Mouse (Mus musculus) adrenal gland, postnatal 25 days (tissue): ENCODE measurements around the gene Dapk3. TPM values are rescaled to one million over a fixed set of nuclear protein-coding genes. Genes with fewer than 3 reads are reported as not detected.
A peak's percentile ranks its signal among the peaks of the same experiment; 100 is the strongest.

Experiments
- DNase-seq: peaks from one replicate; pipeline ENCODE4 v3.0.0; 2021; ENCODE audit warnings: mixed read lengths
- long read RNA-seq: library from polyadenylated mRNA; stranded (forward); transcript quantifications from one replicate; pipeline ENCODE4 v2.0.0, GENCODE M21; 2021
- total RNA-seq: library from RNA; stranded (reverse); gene quantifications from 2 replicates; pipeline ENCODE4 v1.2.3, GENCODE M21; 2021

The Dapk3 gene
- total RNA-seq: 70.8 and 76.5 TPM in 2 replicates
- long read RNA-seq, transcript Dapk3-202 (9 exons, 1,730 nt): major isoform, 106 of 172 reads
- long read RNA-seq, transcript Dapk3-209 (8 exons, 1,482 nt): minor isoform, 15 of 172 reads
- long read RNA-seq, transcript Dapk3-201 (9 exons, 1,676 nt): minor isoform, 14 of 172 reads
- long read RNA-seq, partial matches to known transcripts: 3 of 172 reads
- long read RNA-seq, other reads (novel, unspliced or antisense): 32 of 172 reads

DNA sequence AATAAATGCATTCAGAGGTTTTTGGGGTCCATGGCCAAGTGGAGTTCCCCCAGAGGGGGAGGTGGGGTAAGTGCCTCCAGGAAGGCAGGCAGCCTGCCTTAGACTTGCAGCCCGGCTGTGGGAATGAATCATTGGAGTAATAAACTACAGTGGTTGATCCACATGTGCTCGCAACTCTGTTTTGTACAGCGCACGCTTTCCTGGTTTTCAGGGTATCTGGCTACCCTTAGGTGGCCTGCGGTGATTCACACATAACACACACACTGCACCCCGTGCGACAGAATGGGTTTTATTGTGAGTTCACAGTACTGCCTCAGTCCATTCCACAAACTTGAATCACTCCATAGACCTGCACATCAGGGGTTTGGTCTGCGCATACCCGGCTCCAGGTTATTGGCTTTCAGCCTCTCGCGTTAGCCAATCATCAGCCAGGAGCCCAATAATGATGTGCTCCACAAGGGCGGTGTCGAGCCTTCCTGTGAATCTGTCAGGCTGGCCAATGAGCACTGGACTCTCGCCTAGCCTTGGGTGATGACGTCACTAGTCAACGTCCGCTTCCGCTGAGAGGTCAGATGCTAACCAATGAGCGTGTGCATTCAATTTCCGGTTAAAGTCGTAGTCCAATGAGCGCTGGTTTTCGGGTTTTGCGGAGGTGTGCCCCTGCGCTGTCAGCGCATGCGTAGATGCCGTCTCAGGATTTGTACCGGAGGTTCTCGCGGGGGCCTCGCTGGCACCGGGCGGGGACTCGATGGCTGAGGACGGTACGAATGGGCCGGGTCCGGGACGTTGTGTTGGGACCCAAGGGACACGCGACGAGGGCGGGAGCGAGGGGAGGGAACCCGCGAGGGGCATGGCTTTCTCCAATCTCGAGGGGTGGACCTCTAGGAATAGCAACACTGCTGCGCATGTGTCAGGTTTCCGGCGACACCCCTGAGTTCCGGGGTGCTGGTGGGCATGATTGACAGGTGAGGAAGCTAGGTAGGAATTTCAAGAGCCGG is at the start of gene Dapk3:
Gene Dapk3, plus strand, starts transcription at position 670 of the 998 bp plus-strand sequence.
- peak; percentile 91 for DNase-seq

GRCm38 (mm10) chr10:81134181-81134587 is 48.6 kb upstream of the Dapk3 start:
- peak; percentile 59 for DNase-seq

DNA sequence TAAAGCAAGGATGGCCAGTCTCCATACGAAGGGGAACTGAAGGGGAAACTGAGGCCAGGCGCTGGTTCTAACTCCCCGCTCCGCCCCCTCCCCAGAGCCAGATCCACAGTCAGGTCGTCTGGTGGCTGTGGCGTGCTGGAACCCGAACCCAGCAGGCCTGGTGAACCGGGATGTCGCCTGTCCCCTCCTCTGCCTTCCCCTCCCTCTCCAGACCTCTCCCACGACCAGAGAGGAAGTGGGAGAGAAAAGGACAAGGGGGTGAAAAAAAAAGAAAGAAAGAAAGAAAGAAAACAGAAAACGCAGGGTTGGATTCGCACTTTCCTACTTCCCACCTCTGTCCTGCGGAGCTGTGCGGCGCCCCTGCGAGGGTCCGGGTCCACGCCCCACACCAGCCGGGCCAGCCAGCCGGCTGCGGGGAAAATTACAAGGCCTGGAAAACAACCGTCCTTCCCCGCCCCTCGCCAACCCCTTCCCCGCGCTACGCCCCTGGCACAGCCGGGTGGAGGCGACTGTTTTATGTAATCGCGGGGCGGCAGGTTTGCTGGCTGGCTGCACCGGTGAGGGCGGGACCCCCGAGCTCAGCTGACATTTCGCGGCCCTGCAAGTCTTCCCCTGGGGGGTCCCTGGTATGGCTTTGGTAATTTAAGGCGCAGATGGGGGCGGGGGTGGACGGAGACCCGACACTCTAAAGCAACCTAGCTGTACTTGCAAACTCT is 47.7 kb upstream of the Dapk3 start, which contains the start of gene Zbtb7a:
Gene Zbtb7a, plus strand, starts transcription at position 255 of the 716 bp plus-strand sequence.
- peak; percentile 49 for DNase-seq

DNA sequence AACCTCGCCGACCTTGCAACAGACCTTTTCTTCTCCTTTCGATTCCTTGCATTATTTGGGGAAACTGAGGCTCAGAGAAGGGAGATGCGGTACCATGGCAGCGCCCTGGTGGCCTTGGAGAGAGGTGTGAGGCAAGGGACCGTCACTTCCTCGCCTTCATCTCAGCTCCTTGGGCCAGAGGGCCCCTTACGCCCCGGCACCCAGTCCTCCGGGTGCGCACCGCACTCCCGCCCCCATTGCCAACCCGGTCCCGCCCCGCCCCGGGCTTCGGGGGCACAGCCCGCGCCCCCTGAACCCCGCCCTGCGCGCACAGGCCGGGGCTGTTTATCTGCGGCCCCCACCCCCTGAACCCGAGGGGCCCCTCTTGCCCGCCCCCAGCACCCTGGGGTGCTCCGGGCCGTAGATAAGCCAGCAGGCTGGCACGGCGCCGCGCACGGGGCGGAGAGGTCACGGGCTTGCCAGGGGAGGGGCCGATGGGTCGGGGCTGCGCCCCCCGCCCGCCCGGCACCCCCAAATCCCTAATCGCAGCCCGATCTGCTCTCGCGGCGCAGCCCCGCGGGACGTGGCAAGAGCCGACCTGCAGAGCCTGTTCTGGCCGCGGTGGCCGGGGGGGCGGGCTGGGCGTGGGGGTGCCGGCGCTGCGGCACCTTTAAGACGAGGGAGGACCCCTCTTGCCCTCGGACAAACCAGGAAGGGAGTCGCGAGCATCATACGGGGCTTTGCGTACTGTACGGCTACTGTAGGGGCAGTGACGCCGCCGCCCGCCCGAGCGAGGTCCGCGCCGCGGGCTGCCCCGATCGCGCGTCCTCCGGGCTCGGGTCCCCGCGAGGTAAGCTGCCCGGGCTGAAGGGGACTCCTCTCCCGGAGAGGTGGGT is 46.7 kb upstream of the Dapk3 start:
- DNase-seq: peak; percentile 72

- DNase-seq: peak; percentile 82
Measured at GRCm38 (mm10) chr10:81136706-81137231, 46.0 kb upstream of the Dapk3 start.

DNA sequence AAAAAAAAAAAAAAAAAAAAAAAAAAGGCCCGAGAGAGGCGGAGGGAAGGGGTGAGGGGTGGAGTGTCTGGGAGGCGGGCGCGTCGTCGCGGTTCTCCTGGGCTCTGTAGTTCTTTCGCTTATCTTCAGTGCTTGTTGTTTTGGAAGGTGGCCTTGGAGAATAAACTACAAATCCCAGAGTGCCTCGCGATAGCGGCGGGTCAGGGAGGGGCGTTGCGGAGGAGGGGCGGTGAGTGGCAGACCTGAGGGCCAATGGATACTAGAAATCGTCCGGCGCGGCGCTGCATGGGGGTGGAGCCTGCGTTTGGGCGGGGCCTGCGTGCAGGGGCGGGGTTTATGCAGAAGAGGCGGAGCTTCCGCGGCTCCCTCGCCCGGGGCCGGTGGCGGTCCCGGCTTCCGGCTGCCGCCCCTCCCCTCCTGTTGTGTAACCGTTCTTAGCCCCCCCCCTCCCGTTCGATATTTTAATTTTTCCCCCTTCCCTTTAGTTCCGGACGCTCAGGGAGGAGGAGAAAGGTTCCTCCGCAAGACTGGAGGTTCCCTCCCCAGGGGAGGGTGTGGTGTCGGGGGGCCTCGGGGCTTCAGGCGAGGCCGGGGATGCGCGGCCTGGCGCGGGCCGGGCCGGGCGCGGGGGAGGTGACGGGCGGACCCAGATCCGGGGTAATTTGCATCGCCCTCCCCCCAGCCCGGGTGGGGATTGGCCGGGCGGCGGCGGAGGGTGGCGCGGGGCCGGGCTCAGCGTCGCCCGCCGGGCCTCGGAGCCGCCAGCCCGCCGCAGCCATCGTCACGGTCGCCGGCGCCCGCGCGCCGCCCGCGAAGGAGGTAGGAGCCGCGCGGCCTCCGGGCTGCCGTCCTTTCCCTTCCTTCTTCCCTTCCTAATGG is 45.3 kb upstream of the Dapk3 start:
- DNase-seq: peak; percentile 99

DNA sequence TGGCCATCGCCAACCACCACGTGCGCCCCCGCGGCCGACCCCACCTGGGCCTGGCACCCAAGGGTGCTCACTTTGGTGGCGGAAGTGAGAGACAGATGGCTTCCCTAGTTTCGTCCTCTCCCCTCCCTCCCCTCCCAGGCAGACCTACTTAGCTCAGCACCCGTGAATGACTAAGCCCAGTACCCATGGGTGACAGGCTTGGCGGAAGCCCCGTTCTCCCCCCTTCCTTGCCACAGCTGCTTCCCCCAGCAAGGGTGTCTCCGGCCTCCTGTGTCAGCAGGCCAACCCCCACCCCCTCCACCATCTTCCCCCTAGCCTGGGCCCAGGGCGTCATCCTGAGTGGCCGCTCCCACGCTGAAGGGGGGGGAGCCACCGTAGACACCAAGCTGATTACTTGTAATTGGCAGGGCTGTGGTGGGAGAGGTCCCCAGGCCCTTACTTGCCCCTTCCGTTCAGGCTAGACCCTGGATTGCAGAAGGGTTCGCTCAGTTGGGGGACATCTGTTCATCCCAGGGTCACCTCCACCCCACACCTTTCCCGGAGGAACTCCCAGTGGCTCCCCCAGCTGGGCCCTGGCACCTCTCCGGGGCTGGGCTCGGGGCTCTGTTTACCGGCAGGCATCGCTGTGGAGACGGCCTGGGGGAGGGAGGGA is 44.5 kb upstream of the Dapk3 start:
- DNase-seq: no peak

DNA sequence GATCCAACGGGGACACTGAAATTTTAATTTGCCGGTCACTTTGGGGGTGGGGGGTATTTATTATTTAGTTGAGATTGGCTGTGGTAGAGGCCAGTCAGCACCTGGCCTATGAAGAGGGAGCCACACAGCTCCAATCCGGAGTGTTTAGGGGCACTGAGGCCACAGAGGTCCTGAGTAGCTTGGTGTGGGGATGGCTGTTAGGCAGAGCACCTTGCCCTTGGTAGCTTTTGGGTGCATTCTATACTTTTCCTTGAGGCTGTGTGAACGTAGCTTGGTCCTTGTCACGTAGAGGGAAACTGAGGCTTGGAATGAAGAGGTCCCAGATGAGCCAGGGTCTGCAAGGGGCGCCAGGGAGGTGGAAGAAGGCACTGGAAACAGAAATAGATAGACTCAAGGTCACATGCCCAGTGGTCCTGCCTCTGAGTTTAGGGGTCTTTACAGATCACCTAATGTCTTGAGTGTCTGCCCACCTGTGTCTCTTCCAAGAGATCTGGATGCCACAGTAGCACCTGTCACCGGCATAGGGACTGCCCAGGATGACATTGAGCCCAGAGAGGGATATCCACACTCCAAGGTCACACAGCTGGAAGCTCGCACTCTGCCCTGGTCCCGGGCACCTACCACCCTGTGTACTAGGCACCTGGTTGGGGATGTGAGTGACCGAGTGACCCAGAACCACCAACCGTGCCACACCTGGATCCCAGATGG is 43.8 kb upstream of the Dapk3 start:
- no peak for DNase-seq

DNA sequence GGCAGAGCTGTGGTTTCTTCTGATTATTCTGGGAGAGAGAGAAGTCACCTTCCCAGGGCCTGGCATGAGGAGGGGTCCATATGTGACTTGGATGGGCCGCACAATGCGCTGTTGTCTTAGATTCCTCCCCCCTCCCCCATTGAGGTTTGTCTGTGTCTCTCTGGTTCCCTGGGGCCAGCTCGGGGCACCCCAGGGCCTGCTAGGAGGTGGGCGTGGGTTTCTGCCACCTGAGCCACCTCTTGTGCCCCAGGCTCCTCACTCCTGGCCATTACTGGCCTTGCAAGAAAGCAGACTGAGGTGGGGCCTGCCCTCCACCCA is 43.3 kb upstream of the Dapk3 start:
- no peak for DNase-seq

DNA sequence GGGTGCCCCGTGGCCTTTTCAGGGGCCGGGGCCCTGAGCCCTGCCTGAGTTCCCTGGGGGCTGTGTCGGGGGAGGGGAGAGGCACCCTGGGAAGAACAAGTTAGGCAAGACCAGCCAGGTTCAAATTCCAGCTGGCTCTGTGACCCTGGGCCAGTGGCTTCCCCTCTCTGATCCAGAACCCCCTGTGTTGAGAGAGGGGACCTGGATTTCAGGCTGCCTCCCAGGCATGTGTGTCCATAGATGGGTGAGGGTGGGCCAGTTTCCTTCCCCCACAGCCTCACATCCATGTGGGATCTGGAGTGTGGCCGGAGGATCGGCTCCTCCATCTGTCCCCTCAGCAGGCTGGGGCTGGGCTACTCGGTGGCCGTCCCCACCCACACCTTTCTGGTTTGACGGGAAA is 42.8 kb upstream of the Dapk3 start:
- DNase-seq: no peak

DNA sequence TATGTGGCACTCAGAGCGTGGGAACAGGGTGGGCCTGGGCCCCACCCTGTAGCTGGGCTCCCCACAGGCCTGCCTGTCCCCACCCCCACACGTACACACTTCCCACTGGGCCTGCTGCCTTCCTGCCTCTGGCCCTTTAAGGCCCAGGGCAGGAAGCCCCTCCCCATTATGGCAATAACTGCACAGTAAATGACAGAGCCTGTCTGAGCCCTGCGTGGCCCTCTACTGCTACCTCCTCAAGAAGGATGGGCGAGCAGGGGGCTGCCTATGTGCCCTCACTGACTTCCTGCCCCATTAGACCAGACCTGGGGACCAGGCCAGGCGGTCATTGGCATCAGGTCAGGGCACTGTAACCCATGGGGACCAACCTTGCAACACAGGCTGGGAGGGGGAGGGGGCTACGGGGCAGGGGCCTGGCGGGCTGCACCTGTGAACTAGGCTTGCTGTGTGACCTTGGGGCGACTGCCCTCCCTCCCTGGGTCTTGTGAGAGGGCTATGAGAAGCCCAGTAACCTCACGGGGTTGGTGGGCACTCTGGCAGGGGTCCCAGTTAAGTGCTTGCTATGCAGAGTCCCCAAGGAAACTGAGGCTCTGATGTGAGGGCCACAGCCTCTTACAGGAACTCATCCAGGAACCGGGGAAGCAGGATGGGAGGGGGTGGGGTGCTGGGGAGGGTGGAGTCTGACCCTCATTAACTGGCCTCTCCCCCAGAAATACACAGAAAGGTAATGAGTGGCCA is 41.9 kb upstream of the Dapk3 start:
- DNase-seq: no peak

GRCm38 (mm10) chr10:81141455-81142210 is 41.2 kb upstream of the Dapk3 start:
- no peak for DNase-seq

DNA sequence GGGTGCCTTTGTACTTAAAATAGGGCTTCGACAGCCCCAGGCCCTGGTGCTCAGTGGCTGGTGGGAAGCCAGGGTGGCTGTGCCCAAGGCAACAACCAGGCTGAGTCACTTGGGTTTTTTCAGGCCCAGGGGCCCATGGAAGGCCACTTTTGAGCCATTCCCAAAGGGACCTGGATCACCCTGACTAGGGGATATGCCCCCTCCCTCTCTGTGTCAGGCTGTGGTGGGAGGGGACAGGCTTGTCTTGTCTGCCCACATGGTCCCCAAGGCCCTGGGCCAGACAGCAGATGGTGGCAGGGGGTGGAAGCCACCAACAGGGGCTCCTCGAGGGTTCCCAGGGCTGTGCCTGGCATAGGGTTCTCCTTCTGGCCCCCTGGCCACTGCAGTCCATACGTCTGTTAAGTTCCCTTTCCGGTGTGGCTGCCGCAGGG is 40.2 kb upstream of the Dapk3 start:
- DNase-seq: no peak

DNA sequence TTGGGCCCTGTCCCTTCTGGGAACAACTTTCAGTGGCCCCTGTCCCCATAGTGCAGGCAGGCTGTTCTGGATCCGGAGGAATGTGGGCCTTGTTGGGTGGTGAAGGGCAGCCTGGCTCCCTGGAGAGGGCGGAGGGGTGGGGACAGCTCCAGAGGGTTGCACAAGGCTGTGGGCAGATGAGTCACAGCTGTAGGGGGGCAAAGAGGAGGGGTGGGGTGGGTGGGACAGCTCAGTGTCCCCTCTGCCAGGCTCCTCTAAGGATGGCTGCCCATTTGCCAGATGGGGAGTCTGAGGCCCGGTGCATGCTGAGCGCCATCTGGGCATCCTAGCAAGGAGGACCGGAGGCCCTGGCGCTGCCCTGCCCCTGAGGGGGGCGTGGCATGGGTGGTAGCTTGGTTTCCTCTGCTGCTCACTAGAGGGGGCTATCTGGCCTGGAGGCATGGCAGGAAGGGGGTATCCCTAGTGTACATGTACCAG is 39.6 kb upstream of the Dapk3 start:
- DNase-seq: peak; percentile 71

DNA sequence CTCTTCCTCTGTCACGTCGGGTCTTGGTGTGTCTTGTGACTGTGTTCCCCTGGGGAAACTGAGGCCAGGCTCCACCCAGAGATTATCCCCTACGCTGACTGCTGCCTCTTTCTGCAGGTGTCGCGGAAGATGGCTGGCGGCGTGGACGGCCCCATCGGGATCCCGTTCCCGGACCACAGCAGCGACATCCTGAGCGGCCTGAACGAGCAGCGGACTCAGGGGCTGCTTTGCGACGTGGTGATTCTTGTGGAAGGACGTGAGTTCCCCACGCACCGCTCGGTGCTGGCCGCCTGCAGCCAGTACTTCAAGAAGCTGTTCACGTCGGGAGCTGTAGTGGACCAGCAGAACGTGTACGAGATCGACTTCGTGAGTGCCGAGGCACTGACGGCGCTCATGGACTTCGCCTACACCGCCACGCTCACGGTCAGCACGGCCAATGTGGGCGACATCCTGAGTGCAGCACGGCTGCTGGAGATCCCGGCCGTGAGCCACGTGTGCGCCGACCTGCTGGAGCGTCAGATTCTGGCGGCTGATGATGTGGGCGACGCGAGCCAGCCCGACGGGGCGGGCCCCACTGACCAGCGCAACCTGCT is 38.9 kb upstream of the Dapk3 start:
- DNase-seq: no peak

GRCm38 (mm10) chr10:81144667-81145066 is 38.1 kb upstream of the Dapk3 start:
- DNase-seq: peak; percentile 56

GRCm38 (mm10) chr10:81145307-81145706 is 37.5 kb upstream of the Dapk3 start:
- no peak for DNase-seq
